Mouse (Mus musculus) heart, adult 10 weeks (tissue): ENCODE results near the gene Cox8b. TPM values are rescaled to one million over a fixed set of nuclear protein-coding genes. Genes with fewer than 3 reads are reported as not detected.

Experiments used
- polyA plus RNA-seq: library from polyadenylated mRNA; stranded (reverse); fragments of 350-450 nt; fragmentation: Illumina TruSeq; extraction: RNeasy Lipid Tissue Mini Kit (QIAGEN cat#74804); gene quantifications from one replicate; pipeline ENCODE4 v1.2.3, GENCODE M21; 2014; ENCODE audit warnings: low read depth, low replicate concordance

Cox8b gene
- polyA plus RNA-seq: 3,602 TPM

GRCm38 (mm10) chr7:140900220-140900619 is at the start of gene Cox8b:
TSS of gene Cox8b (minus strand) at chr7:140900446.

GRCm38 (mm10) chr7:140941222-140942051 is 41.2 kb upstream of the Cox8b start, which contains the start of gene Pgghg:
TSS of gene Pgghg (plus strand) at chr7:140941391.

GRCm38 (mm10) chr7:140920418-140921029 is 20.3 kb upstream of the Cox8b start, which contains the start of gene Nlrp6:
TSS of gene Nlrp6 (plus strand) at chr7:140920902.

GRCm38 (mm10) chr7:140881696-140882468 is 18.4 kb downstream of the Cox8b start, which contains the start of the genes Psmd13 and Sirt3:
TSS of gene Psmd13 (plus strand) at chr7:140881968.
TSS of gene Sirt3 (minus strand) at chr7:140882309.

GRCm38 (mm10) chr7:140857550-140858505 is 42.4 kb downstream of the Cox8b start, which contains the start of gene Bet1l:
TSS of gene Bet1l (minus strand) at chr7:140857577.

GRCm38 (mm10) chr7:140856785-140857549 is 43.3 kb downstream of the Cox8b start, which contains the start of gene Ric8a:
TSS of gene Ric8a (plus strand) at chr7:140856957.

GRCm38 (mm10) chr7:140855860-140856784 is 44.1 kb downstream of the Cox8b start, which contains the start of gene Gm45785:
TSS of gene Gm45785 (minus strand) at chr7:140856331.

Other genes with a start within 250 kb of the Cox8b start
- not detected for gene Olfr539, start 240.5 kb downstream of the Cox8b start, polyA plus RNA-seq
- not detected for gene Olfr45, start 218.5 kb downstream of the Cox8b start, polyA plus RNA-seq
- gene Olfr541, start 203.2 kb downstream of the Cox8b start, polyA plus RNA-seq: not detected
- gene Cyp2e1, start 136.7 kb downstream of the Cox8b start, polyA plus RNA-seq: 21.8 TPM
- not detected for gene Syce1, start 112.6 kb downstream of the Cox8b start, polyA plus RNA-seq
- gene Zfp941, start 78.3 kb downstream of the Cox8b start, polyA plus RNA-seq: 0.18 TPM
- gene Urah, start 65.4 kb downstream of the Cox8b start, polyA plus RNA-seq: 1.8 TPM
- 35.3 TPM for gene Scgb1c1, start 54.9 kb downstream of the Cox8b start, polyA plus RNA-seq
- gene Odf3, start 52.6 kb downstream of the Cox8b start, polyA plus RNA-seq: not detected
- not detected for gene Gm45785, start 44.1 kb downstream of the Cox8b start, polyA plus RNA-seq
- gene Ric8a, start 43.5 kb downstream of the Cox8b start, polyA plus RNA-seq: 22.6 TPM
- gene Bet1l, start 42.9 kb downstream of the Cox8b start, polyA plus RNA-seq: 12.4 TPM
- gene Psmd13, start 18.5 kb downstream of the Cox8b start, polyA plus RNA-seq: 93.8 TPM
- 77.7 TPM for gene Sirt3, start 18.1 kb downstream of the Cox8b start, polyA plus RNA-seq
- gene Nlrp6, start 20.5 kb upstream of the Cox8b start, polyA plus RNA-seq: not detected
- 6.1 TPM for gene Pgghg, start 40.9 kb upstream of the Cox8b start, polyA plus RNA-seq
- gene Ifitm5, start 49.8 kb upstream of the Cox8b start, polyA plus RNA-seq: 0.92 TPM
- not detected for gene Gm45717, start 55.5 kb upstream of the Cox8b start, polyA plus RNA-seq
- 168 TPM for gene Ifitm2, start 55.5 kb upstream of the Cox8b start, polyA plus RNA-seq
- gene Ifitm1, start 66.8 kb upstream of the Cox8b start, polyA plus RNA-seq: 10.8 TPM
- gene Ifitm3, start 110.3 kb upstream of the Cox8b start, polyA plus RNA-seq: 220 TPM
- 0.84 TPM for gene Ifitm6, start 117.5 kb upstream of the Cox8b start, polyA plus RNA-seq
- not detected for gene Gm17387, start 128.7 kb upstream of the Cox8b start, polyA plus RNA-seq
- not detected for gene B4galnt4, start 160.7 kb upstream of the Cox8b start, polyA plus RNA-seq
- not detected for gene Pkp3, start 177.8 kb upstream of the Cox8b start, polyA plus RNA-seq
- gene Sigirr, start 200.1 kb upstream of the Cox8b start, polyA plus RNA-seq: 8.4 TPM
- not detected for gene Ano9, start 217.4 kb upstream of the Cox8b start, polyA plus RNA-seq
- gene Ptdss2, start 221.9 kb upstream of the Cox8b start, polyA plus RNA-seq: 29.2 TPM